Mouse (Mus musculus) hindbrain, embryonic 11.5 days (tissue): ENCODE data around the gene Gm45140. TPM values are rescaled to one million over a fixed set of nuclear protein-coding genes. Genes with fewer than 3 reads are reported as not detected.
A peak's percentile ranks its signal among the peaks of the same experiment; 100 is the strongest.

Experiments used
- ATAC-seq: fragments of 200-750 bp; cut with Nextera tagmentation; 2 replicates; pipeline ENCODE4 v1.8.0; 2017; ENCODE audit warnings: mild to moderate bottlenecking, moderate TSS enrichment, moderate library complexity; ENCODE audit not compliant: low FRiP score
- DNase-seq: peaks from one replicate; pipeline ENCODE4 v3.0.0-alpha.2; 2015; ENCODE audit warnings: low spot score
- H3K27ac ChIP-seq: fragments of 300-500 bp; sonication (generic); 2 replicates; pipeline ENCODE4 v1.5.1; 2014; ENCODE audit warnings: mild to moderate bottlenecking, low read depth, low read length
- H3K27me3 ChIP-seq: fragments of 300-500 bp; sonication (generic); 2 replicates; pipeline ENCODE4 v1.6.1; 2014; ENCODE audit warnings: mild to moderate bottlenecking, low read length, moderate library complexity, mixed read lengths; ENCODE audit not compliant: control insufficient read depth, insufficient read depth
- H3K36me3 ChIP-seq: fragments of 300-500 bp; sonication (generic); 2 replicates; pipeline ENCODE4 v1.6.1; 2014; ENCODE audit warnings: mild to moderate bottlenecking, low read length, moderate library complexity, mixed read lengths; ENCODE audit not compliant: control insufficient read depth, insufficient read depth
- H3K4me1 ChIP-seq: fragments of 300-500 bp; sonication (generic); replicated peaks from 2 replicates; pipeline ENCODE4 v1.6.1; 2014; ENCODE audit warnings: low read length, mixed read lengths; ENCODE audit not compliant: control insufficient read depth, insufficient read depth
- H3K4me2 ChIP-seq: fragments of 300-500 bp; sonication (generic); replicated peaks from 2 replicates; pipeline ENCODE4 v1.6.1; 2014; ENCODE audit warnings: mild to moderate bottlenecking, low read depth, low read length
- H3K4me3 ChIP-seq: fragments of 300-500 bp; sonication (generic); 2 replicates; pipeline ENCODE4 v1.5.1; 2014; ENCODE audit warnings: low read depth, low read length
- H3K9ac ChIP-seq: fragments of 300-500 bp; sonication (generic); 2 replicates; pipeline ENCODE4 v1.6.1; 2014; ENCODE audit warnings: low read depth, low read length
- H3K9me3 ChIP-seq: fragments of 300-500 bp; sonication (generic); 2 replicates; pipeline ENCODE4 v1.6.1; 2016; ENCODE audit warnings: low read length; ENCODE audit not compliant: control insufficient read depth
- whole genome bisulfite sequencing: fragments of 180-500 bp; shearing (Covaris S2); extraction: QIAGEN DNeasy Blood & Tissue Kit; methylation state at CpG from one replicate; pipeline ENCODE4 v1.1.7; 2014; 5-methylcytosine and 5-hydroxymethylcytosine counted together
- polyA plus RNA-seq: library from polyadenylated mRNA; unstranded; fragments of >200 nt; fragmentation: Nextera tagmentation; extraction: Ambion mirVana; gene quantifications from 2 replicates; pipeline ENCODE4 v1.2.1, GENCODE M21; 2014

Gm45140 gene
- polyA plus RNA-seq, 1 experiment from 2014 or later: 3.2 TPM

DNA sequence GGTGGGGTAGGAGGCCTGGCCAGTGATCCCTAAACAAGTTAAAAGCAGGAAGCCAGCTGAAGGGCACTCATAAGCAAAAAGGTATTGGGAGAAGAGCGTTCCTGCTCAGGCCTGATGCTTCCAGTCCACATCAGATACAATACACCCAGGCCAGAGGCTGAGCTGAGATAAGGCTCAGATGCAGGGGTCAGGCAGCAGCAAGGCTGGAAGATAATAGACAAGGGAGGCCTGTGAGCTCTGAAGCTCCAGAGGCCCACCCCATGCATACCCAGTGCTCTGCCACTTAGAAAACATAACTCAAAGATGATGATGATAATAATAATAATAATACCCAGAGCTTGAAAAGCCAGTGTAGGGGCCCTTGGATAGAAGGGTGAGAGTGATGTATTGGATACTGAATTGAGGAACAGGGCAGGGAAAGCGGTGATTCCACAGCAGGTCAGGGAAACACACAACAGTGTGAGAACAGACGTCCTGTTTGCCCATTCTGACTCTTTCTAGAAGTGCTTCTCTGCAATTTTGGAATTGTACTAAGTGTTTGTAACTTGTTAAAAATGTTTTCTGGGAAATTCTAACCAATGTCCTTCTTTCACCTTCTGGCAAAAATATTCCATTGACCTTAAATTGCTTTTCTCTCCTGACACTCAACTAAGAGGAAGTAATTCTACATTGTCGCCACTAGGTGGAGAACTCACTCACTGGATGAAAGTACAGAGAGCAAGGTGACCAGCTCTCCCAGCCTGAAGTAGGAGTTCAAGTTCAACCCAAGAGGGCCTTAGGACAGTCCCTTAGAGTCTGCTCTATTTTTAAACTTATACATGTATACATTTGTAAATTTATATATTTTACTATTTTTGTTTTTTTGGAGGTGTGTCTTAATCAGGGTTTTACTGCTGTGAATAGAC lies 72.0 kb downstream of the Gm45140 start:
- Histone ChIP-seq H3K4me1 (no peaks in the 10 kb centered on the region), H3K9ac (no peak overlapping the region), H3K27me3 (no peaks in the 10 kb centered on the region), H3K27ac (no peak overlapping the region), H3K36me3 (no peaks in the 10 kb centered on the region), H3K4me2 (no peak overlapping the region), H3K4me3 (no peak overlapping the region), H3K9me3 (no peaks in the 10 kb centered on the region)
- ATAC-seq: no peak
- peak; percentile 16 for DNase-seq
- 67% methylated on average over 4 of the region's 4 CpGs for WGBS

DNA sequence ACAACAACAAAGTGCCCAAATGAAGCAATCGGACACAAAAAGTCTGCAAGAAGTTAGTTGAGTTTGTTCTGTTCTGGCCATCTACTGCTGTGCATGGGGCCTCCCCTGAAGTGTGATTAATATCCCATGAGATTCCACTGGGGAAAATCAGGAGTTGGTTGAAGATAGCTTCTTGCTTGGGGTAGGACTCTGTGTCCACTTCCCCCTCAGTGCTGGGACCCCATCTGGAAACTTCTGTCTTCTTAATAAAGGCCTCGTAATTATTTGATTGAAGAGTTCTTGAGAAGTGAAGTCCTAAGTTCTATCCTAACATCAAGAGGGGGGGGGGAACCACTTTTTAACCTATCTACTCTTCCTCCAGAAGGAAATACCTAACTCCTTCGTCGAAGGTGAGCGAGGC lies 73.4 kb downstream of the Gm45140 start:
- WGBS: 83% methylated on average over 5 of the region's 5 CpGs
- Histone ChIP-seq H3K36me3 (no peaks in the 10 kb centered on the region), H3K9me3 (no peaks in the 10 kb centered on the region)

DNA sequence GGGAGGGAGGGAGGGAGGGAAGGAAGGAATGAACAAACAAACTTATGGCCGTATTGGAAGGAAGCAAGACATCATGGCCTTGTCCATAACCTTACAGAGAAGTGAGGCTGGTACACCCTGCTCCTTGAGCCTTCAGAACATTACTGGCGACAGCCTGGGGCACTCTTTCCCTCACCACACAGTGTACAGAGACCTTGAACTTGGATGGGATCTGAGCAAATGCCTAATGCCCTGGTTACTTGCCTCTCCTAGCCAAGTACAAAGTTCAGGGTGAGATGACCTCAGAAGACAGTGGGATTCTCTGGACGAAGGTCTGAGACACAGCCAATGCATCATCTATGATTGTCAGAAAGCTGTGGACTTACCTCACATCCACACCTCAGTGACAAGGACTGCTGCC lies 75.7 kb downstream of the Gm45140 start:
- no peak for ATAC-seq
- no peak overlapping the region for H3K9ac ChIP-seq
- 77% methylated on average over 3 of the region's 3 CpGs for WGBS
- no peak overlapping the region for H3K4me2 ChIP-seq
- no peak overlapping the region for H3K4me3 ChIP-seq
- DNase-seq: no peak
- no peak overlapping the region for H3K27ac ChIP-seq
- no peaks in the 10 kb centered on the region for H3K9me3 ChIP-seq
- no peaks in the 10 kb centered on the region for H3K27me3 ChIP-seq
- H3K36me3 ChIP-seq: peaks cover 5% of the 10 kb centered on the region; the same call in 1 of the 2 replicates
- no peaks in the 10 kb centered on the region for H3K4me1 ChIP-seq

More for the DNA sequence above, 73.4 kb downstream of the Gm45140 start:
- H3K4me3 ChIP-seq: no peak overlapping the region
- no peak for DNase-seq
- H3K27me3 ChIP-seq: no peaks in the 10 kb centered on the region
- H3K27ac ChIP-seq: no peak overlapping the region
- no peaks in the 10 kb centered on the region for H3K4me1 ChIP-seq
- no peak for ATAC-seq
- no peak overlapping the region for H3K4me2 ChIP-seq
- H3K9ac ChIP-seq: no peak overlapping the region

DNA sequence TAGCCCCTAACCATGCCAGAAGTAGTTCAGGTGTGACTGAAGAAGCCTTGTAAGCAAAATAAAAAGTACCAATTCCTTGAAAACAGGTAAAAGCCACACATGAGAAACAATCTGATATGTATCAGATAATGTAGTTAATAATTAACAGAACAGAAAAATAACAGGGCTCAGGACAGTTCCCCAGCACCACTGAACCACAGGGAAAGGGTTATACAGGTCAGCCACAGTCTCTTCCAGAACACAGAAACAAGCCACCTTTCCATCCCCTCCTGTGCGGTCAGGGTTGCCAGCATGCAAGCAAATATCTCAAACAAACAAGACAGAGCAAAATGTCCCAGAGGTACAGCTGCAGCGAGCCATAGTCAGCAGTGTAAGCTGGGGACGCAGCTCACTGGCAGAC lies 76.2 kb downstream of the Gm45140 start:
- DNase-seq (no peak), ATAC-seq (no peak)
- H3K36me3 ChIP-seq: peaks cover 6% of the 10 kb centered on the region; the same call in 1 of the 2 replicates
- 61% methylated on average over 3 of the region's 3 CpGs for WGBS
- no peaks in the 10 kb centered on the region for H3K4me1 ChIP-seq
- no peak overlapping the region for H3K27ac ChIP-seq
- no peaks in the 10 kb centered on the region for H3K9me3 ChIP-seq
- H3K4me3 ChIP-seq: no peak overlapping the region
- H3K4me2 ChIP-seq: no peak overlapping the region
- H3K9ac ChIP-seq: no peak overlapping the region
- H3K27me3 ChIP-seq: no peaks in the 10 kb centered on the region

DNA sequence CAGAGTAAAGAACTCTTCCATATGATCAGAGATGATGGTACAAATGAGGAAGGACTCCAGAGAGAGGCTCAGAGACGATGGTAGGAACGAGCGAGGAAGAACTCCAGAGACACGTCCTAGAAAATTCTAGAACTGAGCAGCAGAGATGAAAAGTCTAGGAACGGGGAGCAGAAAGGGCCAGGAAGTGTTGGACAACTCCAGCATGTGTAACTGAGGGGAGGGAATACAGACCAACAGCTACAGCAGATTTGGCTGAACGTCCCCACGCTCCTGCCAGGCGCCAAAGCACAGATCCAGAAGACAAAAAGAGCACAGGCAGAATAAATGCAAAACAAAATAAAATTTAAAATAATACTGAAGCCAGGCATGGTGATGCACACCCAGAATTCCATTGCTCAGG lies 78.7 kb downstream of the Gm45140 start:
- Histone ChIP-seq H3K27ac (no peak overlapping the region), H3K36me3 (peaks cover 6% of the 10 kb centered on the region; the same call in 1 of the 2 replicates), H3K9me3 (no peaks in the 10 kb centered on the region), H3K9ac (no peak overlapping the region), H3K4me1 (no peaks in the 10 kb centered on the region), H3K4me3 (no peak overlapping the region), H3K27me3 (no peaks in the 10 kb centered on the region), H3K4me2 (no peak overlapping the region)
- ATAC-seq (no peak), DNase-seq (no peak)
- WGBS: 90% methylated on average over 8 of the region's 8 CpGs

DNA sequence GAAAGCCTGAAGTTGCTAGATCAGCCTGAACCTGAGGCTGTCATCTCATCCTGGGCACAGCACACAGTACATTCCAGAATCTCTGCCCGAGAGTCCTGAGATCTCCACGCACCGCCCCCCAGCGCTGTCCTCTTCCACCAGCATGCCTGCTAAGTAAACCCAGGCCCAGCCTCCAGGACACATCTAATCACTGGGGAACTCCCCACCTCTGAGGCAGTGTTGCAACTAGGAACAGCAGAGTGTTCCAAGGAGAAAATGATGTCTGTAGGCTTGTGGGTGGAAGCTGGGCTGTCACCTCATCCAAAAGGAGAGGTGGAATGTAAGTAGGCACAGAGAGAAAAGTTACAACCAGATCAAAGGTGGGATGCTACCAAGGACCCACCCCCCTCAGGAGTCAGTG lies 80.4 kb downstream of the Gm45140 start:
- Histone ChIP-seq H3K4me1 (no peaks in the 10 kb centered on the region), H3K4me2 (no peak overlapping the region), H3K27ac (no peak overlapping the region), H3K9me3 (no peaks in the 10 kb centered on the region), H3K27me3 (no peaks in the 10 kb centered on the region), H3K4me3 (no peak overlapping the region), H3K36me3 (peaks cover 6% of the 10 kb centered on the region; the same call in 1 of the 2 replicates), H3K9ac (no peak overlapping the region)
- DNase-seq (no peak), ATAC-seq (no peak)
- WGBS: 95% methylated on average over 4 of the region's 4 CpGs

DNA sequence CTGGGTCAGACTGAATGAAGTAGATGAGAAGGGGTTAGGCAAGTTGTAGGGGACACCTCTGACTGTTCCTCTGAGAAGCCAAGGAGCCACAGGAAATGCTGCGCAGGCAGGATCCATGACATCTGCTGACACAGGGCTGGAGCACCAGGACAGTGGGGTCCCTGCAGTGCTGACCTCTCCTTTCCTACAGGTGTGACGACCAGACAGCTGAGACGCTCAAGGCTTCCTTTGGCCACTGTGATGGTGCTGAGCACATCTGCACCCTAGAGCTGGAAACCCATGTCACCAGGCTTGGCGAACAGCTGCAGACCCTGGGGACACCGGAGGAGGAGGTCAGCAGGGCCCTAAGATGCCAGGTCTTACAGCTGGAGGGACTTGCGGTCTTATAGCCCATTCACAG lies 84.0 kb downstream of the Gm45140 start:
- no peak for DNase-seq
- no peak for ATAC-seq
- no peak overlapping the region for H3K4me2 ChIP-seq
- H3K9ac ChIP-seq: no peak overlapping the region
- peaks cover 6% of the 10 kb centered on the region; the same call in 1 of the 2 replicates for H3K36me3 ChIP-seq
- H3K27me3 ChIP-seq: no peaks in the 10 kb centered on the region
- H3K9me3 ChIP-seq: no peaks in the 10 kb centered on the region
- H3K4me1 ChIP-seq: no peaks in the 10 kb centered on the region
- WGBS: 88% methylated on average over 6 of the region's 6 CpGs
- no peak overlapping the region for H3K4me3 ChIP-seq
- H3K27ac ChIP-seq: no peak overlapping the region

DNA sequence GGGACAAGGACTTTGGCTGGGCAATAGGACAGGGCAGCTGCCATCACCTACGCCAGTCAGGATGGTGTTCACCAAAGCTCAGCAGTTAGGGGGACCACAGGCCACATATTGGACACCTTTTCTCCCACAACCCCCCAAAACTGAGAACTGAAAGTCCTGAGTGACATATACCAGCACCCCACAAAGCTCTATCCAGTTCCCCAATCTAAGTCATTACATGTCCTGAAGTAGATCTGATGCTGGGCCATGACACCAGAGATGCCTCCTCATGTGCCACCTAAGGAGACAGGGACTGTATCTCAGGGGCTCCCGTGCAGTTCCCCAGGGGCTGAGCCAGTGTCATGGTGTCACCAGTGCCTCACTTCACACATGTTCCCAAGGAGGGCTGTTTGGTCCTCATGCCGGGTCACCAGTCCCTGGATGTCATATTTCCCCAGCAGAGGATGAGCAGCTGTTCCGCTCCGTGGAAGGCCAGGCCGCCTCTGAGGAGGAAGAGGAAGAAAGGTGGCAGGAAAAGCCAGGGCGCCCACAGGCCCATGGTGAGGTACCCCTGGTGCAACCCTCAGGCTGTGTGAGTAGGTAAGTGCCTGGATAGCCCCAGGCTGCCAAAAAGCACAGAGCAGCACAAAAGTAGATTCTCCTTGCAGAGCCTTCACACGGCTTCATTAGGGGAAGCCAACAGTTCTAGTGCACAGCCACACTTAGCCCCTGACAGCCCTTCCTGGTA lies 85.2 kb downstream of the Gm45140 start:
- H3K9me3 ChIP-seq: no peaks in the 10 kb centered on the region
- WGBS: 91% methylated on average over 8 of the region's 8 CpGs
- H3K4me1 ChIP-seq: no peaks in the 10 kb centered on the region
- H3K36me3 ChIP-seq: peaks cover 6% of the 10 kb centered on the region; the same call in 1 of the 2 replicates
- no peaks in the 10 kb centered on the region for H3K27me3 ChIP-seq
- no peak overlapping the region for H3K9ac ChIP-seq
- ATAC-seq (no peak), DNase-seq (no peak)
- no peak overlapping the region for H3K4me2 ChIP-seq
- no peak overlapping the region for H3K4me3 ChIP-seq
- no peak overlapping the region for H3K27ac ChIP-seq
